Mouse (Mus musculus) hindbrain, embryonic 16.5 days (tissue): Measurements from ENCODE around the gene Apol8. TPM values are rescaled to one million over a fixed set of nuclear protein-coding genes. Genes with fewer than 3 reads are reported as not detected.
A peak's percentile ranks its signal among the peaks of the same experiment; 100 is the strongest.

Experiments
- ATAC-seq: fragments of 200-750 bp; cut with Nextera tagmentation; 2 replicates; pipeline ENCODE4 v1.8.0; 2017; ENCODE audit warnings: moderate TSS enrichment, moderate library complexity
- H3K27ac ChIP-seq: fragments of 300-500 bp; sonication (generic); 2 replicates; pipeline ENCODE4 v1.5.1; 2014; ENCODE audit warnings: low read depth, mild to moderate bottlenecking, control low read depth, low read length, moderate library complexity
- H3K27me3 ChIP-seq: fragments of 300-500 bp; sonication (generic); replicated peaks from 2 replicates; pipeline ENCODE4 v1.6.1; 2014; ENCODE audit warnings: low read length; ENCODE audit not compliant: control insufficient read depth, insufficient read depth
- H3K36me3 ChIP-seq: fragments of 300-500 bp; sonication (generic); 2 replicates; pipeline ENCODE4 v1.6.1; 2014; ENCODE audit warnings: mild to moderate bottlenecking, low read length, moderate library complexity, mixed read lengths; ENCODE audit not compliant: control insufficient read depth, insufficient read depth
- H3K4me1 ChIP-seq: fragments of 300-500 bp; sonication (generic); 2 replicates; pipeline ENCODE4 v1.6.1; 2014; ENCODE audit warnings: low read depth, low read length; ENCODE audit not compliant: control insufficient read depth, insufficient read depth
- H3K4me2 ChIP-seq: fragments of 300-500 bp; sonication (generic); 2 replicates; pipeline ENCODE4 v1.6.1; 2014; ENCODE audit warnings: mild to moderate bottlenecking, low read length, control low read depth, moderate library complexity
- H3K4me3 ChIP-seq: fragments of 300-500 bp; sonication (generic); 2 replicates; pipeline ENCODE4 v1.5.1; 2014; ENCODE audit warnings: mild to moderate bottlenecking, low read length, control low read depth, moderate library complexity
- H3K9ac ChIP-seq: fragments of 300-500 bp; sonication (generic); 2 replicates; pipeline ENCODE4 v1.6.1; 2014; ENCODE audit warnings: low read depth, mild to moderate bottlenecking, control low read depth, low read length, moderate library complexity
- H3K9me3 ChIP-seq: fragments of 300-500 bp; sonication (generic); 2 replicates; pipeline ENCODE4 v1.6.1; 2014; ENCODE audit warnings: mild to moderate bottlenecking, low read length, moderate library complexity; ENCODE audit not compliant: control insufficient read depth
- WGBS: fragments of 180-500 bp; shearing (Covaris S2); extraction: QIAGEN DNeasy Blood & Tissue Kit; methylation state at CpG from one replicate; pipeline ENCODE4 v1.1.7; 2014; 5-methylcytosine and 5-hydroxymethylcytosine counted together
- polyA plus RNA-seq: library from polyadenylated mRNA; unstranded; fragments of >200 nt; fragmentation: Nextera tagmentation; extraction: Ambion mirVana; gene quantifications from 2 replicates; pipeline ENCODE4 v1.2.1, GENCODE M21; 2015

Gene Apol8
- polyA plus RNA-seq, 1 experiment from 2014 or later = 0.14 TPM

DNA sequence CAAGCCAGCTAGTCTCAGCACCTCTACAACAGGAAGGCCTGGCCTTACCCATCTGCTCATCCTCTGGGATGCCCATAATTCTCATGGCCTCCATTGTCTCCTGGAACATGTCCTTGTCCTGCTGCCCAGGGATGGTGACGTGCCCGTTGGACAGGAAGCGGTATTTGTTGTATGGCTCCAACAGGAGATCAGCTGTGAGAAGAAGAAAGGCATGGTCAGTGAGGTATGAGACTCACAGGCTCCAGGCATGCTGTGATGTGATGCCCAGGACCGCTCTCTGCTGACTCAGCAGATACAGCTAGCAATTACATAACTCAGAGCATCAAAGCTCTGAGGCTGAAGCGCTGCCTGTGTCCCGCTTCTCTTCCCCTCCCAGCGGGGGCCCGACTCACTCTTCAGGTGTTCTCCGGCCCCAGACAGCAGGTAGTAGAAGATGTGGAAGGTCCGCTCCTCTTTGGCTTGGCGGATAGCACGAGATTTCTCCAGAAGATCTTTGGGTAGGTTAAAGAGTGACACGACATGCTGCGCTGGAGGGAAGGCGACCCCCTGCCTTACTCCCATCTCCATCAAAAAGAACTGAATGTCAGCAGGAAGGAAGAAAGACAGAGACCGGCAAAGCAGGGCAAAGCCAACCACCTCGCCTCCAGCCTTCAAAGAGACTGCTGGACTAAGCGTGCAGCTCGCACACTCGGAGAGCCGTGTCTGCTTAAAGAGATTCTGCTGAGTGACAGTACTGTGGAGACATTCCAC, 34.0 kb upstream of the Apol8 start:
- H3K36me3 ChIP-seq = peaks cover 26% of the 10 kb centered on the region
- no peaks in the 10 kb centered on the region for H3K4me1 ChIP-seq

DNA sequence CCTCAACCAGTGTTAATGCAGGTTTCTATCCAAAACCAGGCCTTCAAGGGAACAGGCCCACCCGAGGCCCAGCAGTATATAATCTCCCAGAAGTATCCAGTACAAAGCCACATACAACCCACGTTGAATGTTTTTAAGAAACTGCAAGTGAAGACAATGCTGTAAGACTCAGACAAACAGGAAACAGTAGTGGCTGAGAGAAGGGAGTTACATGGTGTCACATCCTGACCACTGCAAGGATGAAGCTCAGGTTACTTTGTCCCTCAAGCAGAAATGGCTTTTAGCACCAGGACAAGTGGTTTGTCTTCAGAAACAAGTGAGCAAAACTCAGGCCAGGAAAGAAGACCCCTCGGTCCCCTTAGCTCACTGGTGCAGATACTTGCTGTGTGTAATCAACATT, 32.4 kb upstream of the Apol8 start:
- H3K9me3 ChIP-seq = no peaks in the 10 kb centered on the region
- WGBS = 83% methylated on average over 3 of the region's 3 CpGs
- H3K9ac ChIP-seq = no peak overlapping the region
- H3K4me3 ChIP-seq = no peak overlapping the region
- no peak for ATAC-seq
- no peaks in the 10 kb centered on the region for H3K27me3 ChIP-seq
- H3K4me2 ChIP-seq = no peak overlapping the region
- H3K4me1 ChIP-seq = no peaks in the 10 kb centered on the region
- H3K36me3 ChIP-seq = peaks cover 30% of the 10 kb centered on the region
- H3K27ac ChIP-seq = no peak overlapping the region

More for the DNA sequence above, 34.0 kb upstream of the Apol8 start:
- Histone ChIP-seq H3K4me2 (no peak overlapping the region), H3K27ac (no peak overlapping the region), H3K9ac (no peak overlapping the region), H3K4me3 (no peak overlapping the region), H3K27me3 (no peaks in the 10 kb centered on the region), H3K9me3 (no peaks in the 10 kb centered on the region)
- ATAC-seq = no peak
- 89% methylated on average over 21 of the region's 21 CpGs for WGBS

DNA sequence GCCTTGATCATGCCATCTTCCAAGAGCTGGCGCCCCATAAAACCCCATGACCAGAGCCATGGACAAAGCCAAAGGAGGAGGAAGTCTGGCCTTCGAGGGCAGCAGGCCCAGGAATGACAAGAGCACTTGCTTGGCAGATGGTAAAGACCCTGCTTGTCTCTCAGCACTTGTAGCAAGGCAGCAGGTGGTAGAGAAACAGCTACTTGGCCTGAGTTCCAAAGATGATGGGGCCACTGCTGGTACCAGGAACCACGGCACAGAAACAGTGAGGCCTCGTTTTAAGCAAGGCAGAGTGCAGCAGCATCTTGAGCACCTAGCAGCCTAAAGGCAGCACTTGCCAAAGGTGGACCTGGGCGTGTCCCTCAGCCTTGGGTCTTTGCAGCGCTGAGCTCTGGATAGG, 31.6 kb upstream of the Apol8 start:
- Histone ChIP-seq H3K27me3 (no peaks in the 10 kb centered on the region), H3K36me3 (peaks cover 33% of the 10 kb centered on the region), H3K4me1 (no peaks in the 10 kb centered on the region), H3K4me3 (no peak overlapping the region), H3K9me3 (no peaks in the 10 kb centered on the region), H3K4me2 (no peak overlapping the region), H3K9ac (no peak overlapping the region), H3K27ac (no peak overlapping the region)
- ATAC-seq = no peak
- 80% methylated on average over 6 of the region's 6 CpGs for WGBS

DNA sequence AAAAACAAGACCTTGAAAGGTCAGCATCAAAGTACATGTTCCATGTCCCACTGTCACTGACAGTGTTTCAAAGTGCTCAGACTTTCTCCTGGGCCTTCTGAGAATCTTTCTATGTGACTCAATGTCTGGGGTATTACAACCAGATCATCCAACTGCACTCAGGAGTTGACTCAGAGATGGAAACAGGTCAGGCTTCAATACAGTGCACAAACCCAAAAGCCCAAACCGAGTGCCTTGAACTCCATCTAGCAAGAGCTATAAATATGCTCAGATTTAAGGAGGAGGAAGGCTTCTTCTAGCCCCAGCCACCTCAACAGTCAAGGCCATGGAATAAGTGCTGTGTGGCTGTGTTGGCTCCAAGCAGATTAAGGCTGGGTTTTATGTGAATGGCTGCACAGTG, 29.0 kb upstream of the Apol8 start:
- ATAC-seq = no peak
- WGBS = 86% methylated on average over 1 of the region's 1 CpGs
- peaks cover 45% of the 10 kb centered on the region for H3K36me3 ChIP-seq

DNA sequence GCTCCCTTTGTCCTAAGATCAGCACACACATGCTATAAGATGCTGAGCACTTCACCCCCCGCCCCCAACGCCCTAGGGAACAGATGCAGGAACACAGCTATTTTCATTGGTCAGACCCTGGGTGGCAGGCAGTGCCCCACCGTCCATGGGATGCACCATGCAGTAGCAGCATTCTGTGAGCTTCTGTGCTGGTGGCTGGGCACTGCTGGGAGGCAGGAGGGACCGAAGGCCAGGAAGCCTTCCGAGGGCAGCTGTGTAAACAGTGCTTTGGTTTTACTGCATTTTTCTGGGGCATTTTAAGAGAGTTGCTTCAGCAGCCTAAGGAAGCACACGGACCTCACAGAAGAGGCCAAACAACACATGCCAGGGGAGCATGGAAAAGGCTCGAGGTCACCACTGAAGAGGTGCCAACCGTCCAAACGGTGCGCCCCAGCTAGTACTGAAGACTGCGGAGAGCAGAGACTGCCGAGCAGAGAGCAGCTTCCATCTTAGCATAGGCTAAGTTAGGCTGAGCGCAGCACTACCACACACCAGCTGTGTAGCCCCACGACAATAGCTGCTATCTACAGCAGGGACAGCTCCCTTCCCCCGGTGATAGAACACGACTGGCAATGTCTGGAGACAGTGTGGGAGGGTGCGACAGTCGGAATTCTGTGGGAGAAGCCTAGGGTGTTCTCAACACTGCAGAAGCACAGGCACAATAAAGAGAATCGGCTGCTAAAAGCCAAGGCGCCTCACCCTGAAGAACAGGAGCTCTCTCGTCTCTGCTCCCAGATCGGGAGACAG, 27.4 kb upstream of the Apol8 start:
- Histone ChIP-seq H3K27me3 (no peaks in the 10 kb centered on the region), H3K9me3 (no peaks in the 10 kb centered on the region), H3K4me2 (no peak overlapping the region), H3K36me3 (peaks cover 44% of the 10 kb centered on the region), H3K4me3 (no peak overlapping the region), H3K27ac (no peak overlapping the region), H3K4me1 (no peaks in the 10 kb centered on the region), H3K9ac (no peak overlapping the region)
- no peak for ATAC-seq
- WGBS = 79% methylated on average over 22 of the region's 22 CpGs

More for the DNA sequence above, 29.0 kb upstream of the Apol8 start:
- Histone ChIP-seq H3K4me2 (no peak overlapping the region), H3K27me3 (no peaks in the 10 kb centered on the region), H3K9ac (no peak overlapping the region), H3K4me1 (no peaks in the 10 kb centered on the region), H3K27ac (no peak overlapping the region), H3K9me3 (no peaks in the 10 kb centered on the region), H3K4me3 (no peak overlapping the region)

DNA sequence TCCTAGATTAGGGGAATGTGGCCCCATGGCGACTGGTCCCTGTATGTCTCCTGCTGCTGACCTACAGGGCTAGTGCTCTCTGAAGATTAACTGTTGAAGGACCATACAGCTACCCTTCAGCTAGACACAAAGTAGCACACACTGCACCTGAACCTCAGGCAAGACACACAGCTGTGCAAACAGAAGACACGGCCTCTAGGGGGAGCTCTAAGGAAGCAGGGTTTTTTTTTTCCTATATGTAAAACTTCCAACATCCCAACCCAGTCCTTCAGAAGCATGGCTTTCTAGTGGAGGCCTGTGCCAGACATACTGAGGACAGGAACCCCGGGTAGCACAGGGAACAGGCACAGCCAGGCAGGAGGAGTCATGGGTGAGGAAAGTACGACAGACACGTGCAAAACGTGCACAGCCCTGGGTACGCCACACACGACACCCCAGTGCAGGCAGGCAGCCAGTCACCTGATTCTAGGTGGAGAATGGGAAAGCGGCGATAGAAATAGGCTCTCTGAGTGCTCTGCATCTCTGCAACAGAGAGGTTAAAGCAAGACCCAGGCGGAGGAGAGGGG, 25.7 kb upstream of the Apol8 start:
- H3K27me3 ChIP-seq = no peaks in the 10 kb centered on the region
- WGBS = 84% methylated on average over 11 of the region's 11 CpGs
- ATAC-seq = no peak
- no peaks in the 10 kb centered on the region for H3K9me3 ChIP-seq
- H3K27ac ChIP-seq = no peak overlapping the region
- no peak overlapping the region for H3K4me3 ChIP-seq
- peaks cover 40% of the 10 kb centered on the region for H3K36me3 ChIP-seq
- no peak overlapping the region for H3K4me2 ChIP-seq
- no peak overlapping the region for H3K9ac ChIP-seq
- no peaks in the 10 kb centered on the region for H3K4me1 ChIP-seq

DNA sequence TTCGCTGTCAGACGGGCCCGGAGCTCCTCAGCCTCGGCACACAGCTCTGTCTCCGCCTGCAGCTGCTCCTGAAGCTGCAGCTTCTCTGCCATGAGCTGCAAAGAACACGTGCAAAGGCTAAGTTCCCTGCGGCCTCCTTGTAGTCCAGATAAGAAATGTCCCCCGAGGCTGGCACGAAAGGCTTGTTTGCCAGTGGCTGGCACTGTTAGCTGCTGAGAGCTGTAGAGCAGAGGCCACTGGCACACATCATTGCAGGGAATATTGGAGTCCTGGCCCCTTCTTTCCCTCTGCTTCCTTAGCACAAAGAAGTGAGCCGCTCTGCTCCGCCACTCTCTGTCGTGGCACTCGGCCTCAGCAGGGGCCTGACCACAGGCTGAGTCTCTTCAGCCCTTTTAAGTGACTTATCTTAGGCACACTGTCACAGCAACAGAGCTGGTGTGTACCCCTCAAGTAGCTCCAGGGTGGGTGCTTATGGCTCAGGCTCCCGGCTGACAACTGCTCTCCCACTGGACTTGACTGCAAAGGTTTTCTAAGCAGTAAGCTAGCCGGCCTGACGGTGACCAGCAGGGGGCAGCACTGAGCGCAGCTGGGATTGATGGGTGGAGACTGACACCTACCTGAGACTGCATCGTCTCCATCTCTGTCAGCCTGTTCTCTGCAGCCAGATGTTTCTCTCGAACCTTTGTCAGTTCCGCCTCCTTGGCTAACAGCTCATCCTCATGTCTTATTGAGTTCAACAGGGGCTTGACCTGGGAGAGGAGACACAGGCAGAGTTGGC, 18.6 kb upstream of the Apol8 start:
- Histone ChIP-seq H3K4me1 (no peaks in the 10 kb centered on the region), H3K36me3 (peaks cover 34% of the 10 kb centered on the region), H3K27ac (no peak overlapping the region), H3K4me3 (no peak overlapping the region), H3K9me3 (no peaks in the 10 kb centered on the region), H3K4me2 (no peak overlapping the region), H3K27me3 (no peaks in the 10 kb centered on the region), H3K9ac (no peak overlapping the region)
- 72% methylated on average over 20 of the region's 20 CpGs for WGBS
- peak; percentile 56 for ATAC-seq

DNA sequence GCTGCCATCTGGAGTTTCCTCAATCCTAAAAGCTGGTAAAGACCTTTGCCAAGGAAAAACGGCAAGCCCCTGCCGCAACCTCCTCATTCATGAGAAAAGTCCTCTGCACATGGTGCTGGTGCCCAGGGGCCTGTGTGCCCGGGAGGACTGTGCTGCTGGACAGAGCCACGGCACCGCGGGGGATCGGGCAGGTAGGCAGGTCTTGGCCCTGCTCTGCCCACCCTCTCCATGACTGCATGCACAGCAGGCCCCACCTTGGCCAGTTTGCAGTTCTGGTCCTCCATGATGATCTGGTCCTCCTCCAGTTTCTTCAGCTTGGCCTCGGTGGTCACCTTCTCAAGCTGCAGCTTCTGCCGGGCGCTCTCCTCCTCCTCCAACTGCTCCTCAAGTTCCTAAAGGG, 17.5 kb upstream of the Apol8 start:
- no peak overlapping the region for H3K4me2 ChIP-seq
- H3K27me3 ChIP-seq = no peaks in the 10 kb centered on the region
- WGBS = 96% methylated on average over 10 of the region's 10 CpGs
- H3K9me3 ChIP-seq = no peaks in the 10 kb centered on the region
- H3K27ac ChIP-seq = no peak overlapping the region
- no peak overlapping the region for H3K4me3 ChIP-seq
- no peak for ATAC-seq
- H3K9ac ChIP-seq = no peak overlapping the region
- no peaks in the 10 kb centered on the region for H3K4me1 ChIP-seq
- H3K36me3 ChIP-seq = peaks cover 39% of the 10 kb centered on the region
